Mouse (Mus musculus) inflammation-experienced regulatory T-cells (primary cell): Measurements from ENCODE around the gene Gstp1. TPM values are rescaled to one million over a fixed set of nuclear protein-coding genes. Genes with fewer than 3 reads are reported as not detected.

ENCODE experiments used
- polyA plus RNA-seq, 2 experiments: library from polyadenylated mRNA; unstranded; fragments of 100-300 nt; shearing (Covaris generic); gene quantifications; one replicate each; pipeline ENCODE4 v1.2.1; 2017

Gene Gstp1
- polyA plus RNA-seq, result 100 to 1,000 TPM; 537 to 539 TPM

GRCm38 (mm10) chr19:4037788-4038232 is at the start of gene Gstp1:
Gene Gstp1, minus strand, starts transcription at chr19:4037985.

GRCm38 (mm10) chr19:4081394-4081793 is 43.6 kb upstream of the Gstp1 start, which contains the start of gene Cabp2:
Gene Cabp2, plus strand, starts transcription at chr19:4081578.

GRCm38 (mm10) chr19:4059069-4059740 is 21.4 kb upstream of the Gstp1 start, which contains the start of gene Gstp3:
Gene Gstp3, minus strand, starts transcription at chr19:4059569.

GRCm38 (mm10) chr19:4045966-4046865 is 8.4 kb upstream of the Gstp1 start, which contains the start of gene Gstp2:
Gene Gstp2, minus strand, starts transcription at chr19:4046023.

GRCm38 (mm10) chr19:4012432-4013022 is 25.3 kb downstream of the Gstp1 start, which contains the start of gene Ndufv1:
Gene Ndufv1, minus strand, starts transcription at chr19:4012806.

GRCm38 (mm10) chr19:4003112-4003511 is 34.7 kb downstream of the Gstp1 start, which contains the start of gene Doc2g:
Gene Doc2g, plus strand, starts transcription at chr19:4003313.

GRCm38 (mm10) chr19:4000119-4000900 is 37.5 kb downstream of the Gstp1 start, which contains the start of the genes Nudt8 and Gm49405:
Gene Nudt8, plus strand, starts transcription at chr19:4000580.
Gene Gm49405, plus strand, starts transcription at chr19:4000626.

GRCm38 (mm10) chr19:3992416-3992815 is 45.4 kb downstream of the Gstp1 start, which contains the start of gene Tbx10:
Gene Tbx10, plus strand, starts transcription at chr19:3992752.

GRCm38 (mm10) chr19:3986334-3986733 is 51.5 kb downstream of the Gstp1 start, which contains the start of gene Acy3:
Gene Acy3, plus strand, starts transcription at chr19:3986570.

Other genes with a start within 250 kb of the Gstp1 start
- 10 to 100 TPM; 15.3 to 18.1 TPM for gene Chka, start 186.2 kb downstream of the Gstp1 start, polyA plus RNA-seq
- 10 to 100 TPM; 69.0 to 87.5 TPM for gene Tcirg1, start 130.9 kb downstream of the Gstp1 start, polyA plus RNA-seq
- gene Ndufs8, start 125.2 kb downstream of the Gstp1 start, polyA plus RNA-seq, result 100 to 1,000 TPM; 135 to 181 TPM
- gene Aldh3b1, start 108.2 kb downstream of the Gstp1 start, polyA plus RNA-seq, result under 1 TPM; 0.34 to 0.40 TPM
- gene Unc93b1, start 102.8 kb downstream of the Gstp1 start, polyA plus RNA-seq, result 10 to 100 TPM; 45.3 to 51.4 TPM
- gene Aldh3b3, start 79.3 kb downstream of the Gstp1 start, polyA plus RNA-seq, result under 1 TPM; 0.24 to 0.86 TPM
- under 1 TPM in 1 of 2 experiments, not detected in 1; 0.20 TPM for gene Aldh3b2, start 65.7 kb downstream of the Gstp1 start, polyA plus RNA-seq
- gene Acy3, start 51.4 kb downstream of the Gstp1 start, polyA plus RNA-seq, result under 1 TPM in 1 of 2 experiments, not detected in 1; 0.36 TPM
- gene Tbx10, start 45.2 kb downstream of the Gstp1 start, polyA plus RNA-seq, result 1 to 10 TPM in 1 of 2 experiments, not detected in 1; 1.2 TPM
- gene Nudt8, start 37.4 kb downstream of the Gstp1 start, polyA plus RNA-seq, result 10 to 100 TPM; 14.8 to 15.3 TPM
- gene Gm49405, start 37.4 kb downstream of the Gstp1 start, polyA plus RNA-seq, result 1 to 10 TPM; 1.2 to 4.0 TPM
- 1 to 10 TPM in 1 of 2 experiments, under 1 TPM in 1; 0.68 to 4.7 TPM for gene Doc2g, start 34.7 kb downstream of the Gstp1 start, polyA plus RNA-seq
- 100 to 1,000 TPM; 152 to 159 TPM for gene Ndufv1, start 25.2 kb downstream of the Gstp1 start, polyA plus RNA-seq
- gene Gstp2, start 8.0 kb upstream of the Gstp1 start, polyA plus RNA-seq, result 10 to 100 TPM in 1 of 2 experiments, 1 to 10 TPM in 1; 3.0 to 16.9 TPM
- 100 to 1,000 TPM in 1 of 2 experiments, 10 to 100 TPM in 1; 94.0 to 111 TPM for gene Gstp3, start 21.6 kb upstream of the Gstp1 start, polyA plus RNA-seq
- not detected for gene Cabp2, start 43.6 kb upstream of the Gstp1 start, polyA plus RNA-seq
- 100 to 1,000 TPM; 834 to 888 TPM for gene Cdk2ap2, start 59.2 kb upstream of the Gstp1 start, polyA plus RNA-seq
- 100 to 1,000 TPM; 344 to 350 TPM for gene Pitpnm1, start 62.0 kb upstream of the Gstp1 start, polyA plus RNA-seq
- 100 to 1,000 TPM; 182 to 196 TPM for gene Aip, start 87.9 kb upstream of the Gstp1 start, polyA plus RNA-seq
- gene Gpr152, start 101.8 kb upstream of the Gstp1 start, polyA plus RNA-seq, result 1 to 10 TPM in 1 of 2 experiments, under 1 TPM in 1; 0.18 to 1.7 TPM
- gene Cabp4, start 106.0 kb upstream of the Gstp1 start, polyA plus RNA-seq, result under 1 TPM; 0.38 to 0.82 TPM
- 100 to 1,000 TPM; 373 to 413 TPM for gene Coro1b, start 110.6 kb upstream of the Gstp1 start, polyA plus RNA-seq
- 1,000 to 10,000 TPM; 1,211 to 1,532 TPM for gene Ptprcap, start 115.6 kb upstream of the Gstp1 start, polyA plus RNA-seq
- 10 to 100 TPM; 46.4 to 51.4 TPM for gene Rps6kb2, start 125.4 kb upstream of the Gstp1 start, polyA plus RNA-seq
- gene Carns1, start 137.5 kb upstream of the Gstp1 start, polyA plus RNA-seq, result 10 to 100 TPM; 19.4 to 27.5 TPM
- 100 to 1,000 TPM; 738 to 929 TPM for gene Tbc1d10c, start 153.3 kb upstream of the Gstp1 start, polyA plus RNA-seq
- 1,000 to 10,000 TPM; 1,029 to 1,265 TPM for gene Ppp1ca, start 154.1 kb upstream of the Gstp1 start, polyA plus RNA-seq
- gene Rad9a, start 163.7 kb upstream of the Gstp1 start, polyA plus RNA-seq, result 100 to 1,000 TPM in 1 of 2 experiments, 10 to 100 TPM in 1; 59.1 to 116 TPM
- 10 to 100 TPM; 27.4 to 50.0 TPM for gene Clcf1, start 176.3 kb upstream of the Gstp1 start, polyA plus RNA-seq
- not detected for gene AC109138.7, start 176.4 kb upstream of the Gstp1 start, polyA plus RNA-seq
- 100 to 1,000 TPM; 107 to 109 TPM for gene Pold4, start 193.9 kb upstream of the Gstp1 start, polyA plus RNA-seq
- gene Ssh3, start 231.2 kb upstream of the Gstp1 start, polyA plus RNA-seq, result under 1 TPM; 0.23 to 0.65 TPM
- 1 to 10 TPM; 5.6 to 7.5 TPM for gene Ankrd13d, start 245.2 kb upstream of the Gstp1 start, polyA plus RNA-seq